In genomic region chr5:87375874-87376383, GRCm38 (mm10) we compare ENCODE assay signal across 46 mouse cellular contexts. TPM values are rescaled to one million over a fixed set of nuclear protein-coding genes. Genes with fewer than 3 reads are reported as not detected.
"Had no signal": no experiment of that assay in that cellular context is flagged by ENCODE, and none has a peak within 500 bp of the region (broad histone marks: within the 10 kb centered on the region; RNA-seq: fewer than 3 reads in every experiment).

No protein-coding gene starts in this region.

- H3K4me3 ChIP-seq: left cerebral cortex, adult 2 months; limb, embryonic 10.5 days; limb, embryonic 12.5 days; limb, embryonic 13.5 days; limb, embryonic 15.5 days; liver, embryonic 13.5 days; liver, embryonic 15.5 days; lung, embryonic 15.5 days; megakaryocyte, embryonic 14.5 days; midbrain, embryonic 10.5 days; midbrain, embryonic 12.5 days; midbrain, embryonic 13.5 days; midbrain, embryonic 15.5 days; myocyte; neural tube, embryonic 12.5 days; neural tube, embryonic 13.5 days had no signal

- H3K4me2 ChIP-seq: limb, embryonic 12.5 days; limb, embryonic 13.5 days; limb, embryonic 15.5 days; liver, embryonic 13.5 days; liver, embryonic 15.5 days; lung, embryonic 14.5 days; lung, embryonic 15.5 days; midbrain, embryonic 11.5 days; midbrain, embryonic 12.5 days; midbrain, embryonic 13.5 days; midbrain, embryonic 15.5 days; neural tube, embryonic 12.5 days; neural tube, embryonic 13.5 days had no signal

- H3K36me3 ChIP-seq: limb, embryonic 10.5 days; limb, embryonic 12.5 days; limb, embryonic 13.5 days; limb, embryonic 15.5 days; liver, embryonic 13.5 days; liver, embryonic 15.5 days; lung, embryonic 15.5 days; midbrain, embryonic 10.5 days; midbrain, embryonic 12.5 days; midbrain, embryonic 13.5 days; midbrain, embryonic 15.5 days; neural tube, embryonic 12.5 days; neural tube, embryonic 13.5 days had no signal

- DNase-seq: left cerebral cortex, postnatal 4 days; liver; liver, embryonic 13.5 days; lung, adult 18-20 months; lung, adult 2 months; lung, embryonic 14.5 days; lung, postnatal 10 days; lung, postnatal 14 days; lung, postnatal 36 days; lung, postnatal 4 days; midbrain, embryonic 14.5 days had no signal

- H3K27ac ChIP-seq: left cerebral cortex, adult 2 months; limb, embryonic 10.5 days; limb, embryonic 12.5 days; limb, embryonic 13.5 days; limb, embryonic 15.5 days; liver, embryonic 13.5 days; liver, embryonic 14.5 days; liver, embryonic 15.5 days; lung, embryonic 15.5 days; macrophage; midbrain, embryonic 10.5 days; midbrain, embryonic 12.5 days; midbrain, embryonic 13.5 days; midbrain, embryonic 15.5 days; neural tube, embryonic 12.5 days; neural tube, embryonic 13.5 days had no signal

- H3K4me1 ChIP-seq: limb, embryonic 10.5 days; limb, embryonic 12.5 days; limb, embryonic 13.5 days; limb, embryonic 15.5 days; liver, embryonic 13.5 days; liver, embryonic 15.5 days; lung, embryonic 15.5 days; megakaryocyte, embryonic 14.5 days; midbrain, embryonic 10.5 days; midbrain, embryonic 12.5 days; midbrain, embryonic 13.5 days; midbrain, embryonic 15.5 days; neural tube, embryonic 12.5 days; neural tube, embryonic 13.5 days had no signal

- H3K27me3 ChIP-seq: limb, embryonic 12.5 days; limb, embryonic 13.5 days; limb, embryonic 15.5 days; liver, embryonic 13.5 days; liver, embryonic 15.5 days; lung, embryonic 15.5 days; megakaryocyte, embryonic 14.5 days; midbrain, embryonic 12.5 days; midbrain, embryonic 13.5 days; midbrain, embryonic 15.5 days; neural tube, embryonic 12.5 days; neural tube, embryonic 13.5 days had no signal

- H3K9me3 ChIP-seq: limb, embryonic 10.5 days; limb, embryonic 12.5 days; limb, embryonic 13.5 days; limb, embryonic 15.5 days; liver, embryonic 13.5 days; liver, embryonic 15.5 days; lung, embryonic 15.5 days; megakaryocyte, embryonic 14.5 days; midbrain, embryonic 10.5 days; midbrain, embryonic 12.5 days; midbrain, embryonic 13.5 days; midbrain, embryonic 15.5 days; neural tube, embryonic 12.5 days; neural tube, embryonic 13.5 days had no signal

- ATAC-seq: lung, postnatal 0 days; midbrain, embryonic 13.5 days; midbrain, embryonic 15.5 days; midbrain, embryonic 16.5 days had no signal

- H3K9ac ChIP-seq: limb, embryonic 12.5 days; limb, embryonic 13.5 days; limb, embryonic 15.5 days; liver, embryonic 13.5 days; liver, embryonic 14.5 days; liver, embryonic 15.5 days; lung, embryonic 14.5 days; lung, embryonic 15.5 days; midbrain, embryonic 12.5 days; midbrain, embryonic 13.5 days; midbrain, embryonic 15.5 days; neural tube, embryonic 12.5 days; neural tube, embryonic 13.5 days had no signal

RNA-seq across cellular contexts. Expression of gene Ugt2a3, which starts 38.9 kb away (rescaled TPM):
- total RNA-seq: left cerebral cortex, adult 2 months; left cerebral cortex, adult 8-10 months; left cerebral cortex, postnatal 10 days; left cerebral cortex, postnatal 14 days; left cerebral cortex, postnatal 25 days; left cerebral cortex, postnatal 36 days; left cerebral cortex, postnatal 4 days; megakaryocyte progenitor cell, adult 5-6 weeks; megakaryocyte, adult 5-6 weeks; megakaryocyte-erythroid progenitor cell, adult 5-6 weeks; midbrain, postnatal 0 days; monocyte, adult 5-6 weeks had no signal
- polyA plus RNA-seq: limb, embryonic 10.5 days; limb, embryonic 11.5 days; limb, embryonic 12.5 days; limb, embryonic 13.5 days; limb, embryonic 14.5 days; limb, embryonic 15.5 days; liver, embryonic 13.5 days; liver, embryonic 14.5 days; liver, embryonic 15.5 days; lung, adult 2 months; lung, embryonic 14.5 days; lung, embryonic 15.5 days; lung, embryonic 16.5 days; lung, postnatal 0 days; macrophage; midbrain, embryonic 10.5 days; midbrain, embryonic 11.5 days; midbrain, embryonic 12.5 days; midbrain, embryonic 13.5 days; midbrain, embryonic 14.5 days; midbrain, embryonic 15.5 days; midbrain, embryonic 16.5 days; midbrain, postnatal 0 days; myocyte; neural tube, embryonic 11.5 days; neural tube, embryonic 12.5 days; neural tube, embryonic 13.5 days had no signal

RNA-seq across cellular contexts. Expression of gene Ugt2b38, which starts 48.1 kb away (rescaled TPM):
- total RNA-seq: left cerebral cortex, adult 2 months; left cerebral cortex, adult 8-10 months; left cerebral cortex, postnatal 10 days; left cerebral cortex, postnatal 14 days; left cerebral cortex, postnatal 25 days; left cerebral cortex, postnatal 36 days; left cerebral cortex, postnatal 4 days; megakaryocyte progenitor cell, adult 5-6 weeks; megakaryocyte, adult 5-6 weeks; megakaryocyte-erythroid progenitor cell, adult 5-6 weeks; midbrain, postnatal 0 days; monocyte, adult 5-6 weeks had no signal
- polyA plus RNA-seq: limb, embryonic 10.5 days; limb, embryonic 11.5 days; limb, embryonic 12.5 days; limb, embryonic 13.5 days; limb, embryonic 14.5 days; limb, embryonic 15.5 days; liver, embryonic 13.5 days; liver, embryonic 14.5 days; liver, embryonic 15.5 days; liver, embryonic 16.5 days; lung, adult 2 months; lung, embryonic 14.5 days; lung, embryonic 15.5 days; lung, embryonic 16.5 days; lung, postnatal 0 days; macrophage; midbrain, embryonic 10.5 days; midbrain, embryonic 11.5 days; midbrain, embryonic 12.5 days; midbrain, embryonic 13.5 days; midbrain, embryonic 14.5 days; midbrain, embryonic 15.5 days; midbrain, embryonic 16.5 days; midbrain, postnatal 0 days; myocyte; neural tube, embryonic 11.5 days; neural tube, embryonic 12.5 days; neural tube, embryonic 13.5 days had no signal
